Mouse (Mus musculus) hindbrain, embryonic 13.5 days (tissue): ENCODE measurements around the gene Lipa. TPM values are rescaled to one million over a fixed set of nuclear protein-coding genes. Genes with fewer than 3 reads are reported as not detected.

Source experiments
- ATAC-seq: fragments of 200-750 bp; cut with Nextera tagmentation; 2 replicates; pipeline ENCODE4 v1.8.0; 2017; ENCODE audit warnings: moderate TSS enrichment; ENCODE audit not compliant: low FRiP score
- H3K27ac ChIP-seq: fragments of 300-500 bp; sonication (generic); 2 replicates; pipeline ENCODE4 v1.5.1; 2015; ENCODE audit warnings: inconsistent platforms, mild to moderate bottlenecking, moderate library complexity
- H3K27me3 ChIP-seq: fragments of 300-500 bp; sonication (generic); 2 replicates; pipeline ENCODE4 v1.6.1; 2015; ENCODE audit warnings: mild to moderate bottlenecking, inconsistent platforms
- H3K36me3 ChIP-seq: fragments of 300-500 bp; sonication (generic); 2 replicates; pipeline ENCODE4 v1.6.1; 2015; ENCODE audit warnings: mild to moderate bottlenecking, inconsistent platforms
- H3K4me1 ChIP-seq: fragments of 300-500 bp; sonication (generic); replicated peaks from 2 replicates; pipeline ENCODE4 v1.6.1; 2015; ENCODE audit warnings: inconsistent platforms
- H3K4me2 ChIP-seq: fragments of 300-500 bp; sonication (generic); 2 replicates; pipeline ENCODE4 v1.6.1; 2015; ENCODE audit warnings: inconsistent platforms, mild to moderate bottlenecking, moderate library complexity
- H3K4me3 ChIP-seq: fragments of 300-500 bp; sonication (generic); 2 replicates; pipeline ENCODE4 v1.5.1; 2015; ENCODE audit warnings: mild to moderate bottlenecking, inconsistent platforms
- H3K9ac ChIP-seq: fragments of 300-500 bp; sonication (generic); 2 replicates; pipeline ENCODE4 v1.6.1; 2015; ENCODE audit warnings: mild to moderate bottlenecking, inconsistent platforms
- H3K9me3 ChIP-seq: fragments of 300-500 bp; sonication (generic); 2 replicates; pipeline ENCODE4 v1.6.1; 2016; ENCODE audit warnings: inconsistent platforms
- WGBS: fragments of 180-500 bp; shearing (Covaris S2); methylation state at CpG from one replicate; pipeline ENCODE4 v1.1.7; 2015; 5-methylcytosine and 5-hydroxymethylcytosine counted together
- polyA plus RNA-seq: library from polyadenylated mRNA; unstranded; fragments of >200 nt; fragmentation: Nextera tagmentation; extraction: Ambion mirVana; gene quantifications from 2 replicates; pipeline ENCODE4 v1.2.1, GENCODE M21; 2015

Lipa gene
- polyA plus RNA-seq, result 23.4 and 24.4 TPM in 2 replicates

DNA sequence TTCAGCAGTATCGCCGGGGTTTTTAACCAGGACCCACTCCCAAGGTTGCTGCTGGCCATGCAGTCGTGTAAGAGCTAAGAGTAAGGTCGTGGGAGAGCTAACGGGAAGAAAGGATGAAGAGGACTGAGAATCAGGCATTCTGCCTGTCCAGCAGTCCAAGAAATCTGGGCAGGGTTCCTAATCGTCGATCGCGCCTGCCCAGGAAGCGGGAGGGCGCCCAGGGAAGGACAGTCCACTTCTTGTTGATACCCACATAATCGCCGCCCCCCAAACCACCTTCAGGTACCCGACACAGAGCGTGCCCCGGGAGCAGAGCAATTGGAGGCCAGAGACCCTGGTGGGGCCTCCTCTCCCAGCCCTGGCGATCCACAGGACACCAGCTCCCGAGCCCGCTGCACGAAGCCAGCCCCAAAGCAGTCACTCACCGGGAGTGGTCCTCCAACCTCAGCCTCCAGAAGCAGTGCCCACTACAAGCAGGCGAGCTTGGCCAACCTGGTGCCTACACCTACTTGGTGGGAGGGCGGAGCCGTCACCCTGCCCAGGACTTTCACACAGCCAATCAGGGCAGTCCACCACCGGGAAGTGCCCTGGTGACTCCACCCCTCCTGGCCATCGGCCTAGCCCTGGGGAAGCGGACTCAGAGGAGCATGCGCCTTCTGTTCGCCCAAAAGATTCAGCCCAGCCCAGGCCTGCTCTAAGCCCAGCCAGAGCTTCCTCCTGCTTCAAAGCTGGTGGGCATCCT is at the start of gene Lipa:
Gene Lipa (minus strand): TSS at position 534 of the 742 bp plus-strand sequence.
- H3K4me2 ChIP-seq, result peak within 1 kb of the TSS; percentile 86
- peak within 1 kb of the TSS; percentile 67 for H3K4me3 ChIP-seq
- H3K27me3 ChIP-seq, result no peaks in the 10 kb centered on the region
- H3K4me1 ChIP-seq, result peaks cover 10% of the 10 kb centered on the region
- H3K27ac ChIP-seq, result peak within 1 kb of the TSS; percentile 74
- peak; percentile 100 for ATAC-seq
- H3K9me3 ChIP-seq, result no peaks in the 10 kb centered on the region
- H3K9ac ChIP-seq, result peak within 1 kb of the TSS; percentile 81
- WGBS, result 0% methylated on average over 29 of the region's 29 CpGs
- H3K36me3 ChIP-seq, result no peaks in the 10 kb centered on the region; the same call in 1 of the 2 replicates

DNA sequence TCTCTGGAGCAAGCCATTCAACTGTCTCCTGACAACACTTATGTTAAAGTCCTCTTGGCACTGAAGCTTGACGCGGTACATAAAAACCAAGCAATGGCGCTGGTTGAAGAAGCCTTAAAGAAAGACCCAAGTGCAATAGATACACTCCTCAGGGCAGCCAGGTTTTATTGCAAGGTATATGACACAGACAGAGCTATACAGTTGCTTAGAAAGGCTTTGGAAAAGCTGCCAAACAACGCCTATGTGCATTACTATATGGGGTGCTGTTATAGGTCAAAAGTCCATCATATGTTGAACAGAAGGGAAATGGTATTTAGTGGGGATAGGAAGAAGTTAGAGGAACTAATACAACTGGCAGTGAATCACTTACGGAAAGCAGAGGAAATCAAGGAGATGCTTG is 46.4 kb upstream of the Lipa start:
- H3K9ac ChIP-seq, result no peak overlapping the region
- no peak overlapping the region for H3K4me2 ChIP-seq
- no peaks in the 10 kb centered on the region for H3K36me3 ChIP-seq
- H3K27ac ChIP-seq, result no peak overlapping the region
- no peak for ATAC-seq
- no peaks in the 10 kb centered on the region for H3K9me3 ChIP-seq
- no peaks in the 10 kb centered on the region for H3K27me3 ChIP-seq
- H3K4me3 ChIP-seq, result no peak overlapping the region
- WGBS, result 93% methylated on average over 5 of the region's 5 CpGs
- H3K4me1 ChIP-seq, result 0 out of 2 replicates have a peak, but pooled peaks cover 6% of the 10 kb centered on the region

DNA sequence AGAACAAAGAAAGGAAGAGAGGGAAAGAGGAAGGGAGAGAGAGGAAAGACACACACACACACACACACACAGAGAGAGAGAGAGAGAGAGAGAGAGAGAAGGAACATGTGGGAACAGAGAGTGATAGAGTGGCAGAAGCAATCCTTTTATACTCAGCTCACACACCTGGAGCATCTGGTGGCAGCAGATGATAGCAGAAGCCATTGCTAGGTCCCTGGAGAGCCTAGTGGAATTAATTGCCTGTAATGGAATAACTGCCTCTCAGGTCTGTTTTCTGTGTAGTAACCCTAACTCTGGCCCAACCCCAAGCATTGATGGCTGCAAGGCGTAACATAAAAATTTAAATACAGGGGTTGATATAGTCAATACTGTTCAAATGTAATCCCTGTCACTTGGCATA is 43.8 kb upstream of the Lipa start:
- H3K9ac ChIP-seq, result no peak overlapping the region
- H3K27ac ChIP-seq, result no peak overlapping the region
- H3K9me3 ChIP-seq, result no peaks in the 10 kb centered on the region
- no peaks in the 10 kb centered on the region for H3K36me3 ChIP-seq
- H3K27me3 ChIP-seq, result no peaks in the 10 kb centered on the region
- H3K4me3 ChIP-seq, result no peak overlapping the region
- H3K4me1 ChIP-seq, result 0 out of 2 replicates have a peak, but pooled peaks cover 6% of the 10 kb centered on the region
- 74% methylated on average over 1 of the region's 1 CpGs for WGBS
- no peak overlapping the region for H3K4me2 ChIP-seq
- ATAC-seq, result peak; percentile 74

DNA sequence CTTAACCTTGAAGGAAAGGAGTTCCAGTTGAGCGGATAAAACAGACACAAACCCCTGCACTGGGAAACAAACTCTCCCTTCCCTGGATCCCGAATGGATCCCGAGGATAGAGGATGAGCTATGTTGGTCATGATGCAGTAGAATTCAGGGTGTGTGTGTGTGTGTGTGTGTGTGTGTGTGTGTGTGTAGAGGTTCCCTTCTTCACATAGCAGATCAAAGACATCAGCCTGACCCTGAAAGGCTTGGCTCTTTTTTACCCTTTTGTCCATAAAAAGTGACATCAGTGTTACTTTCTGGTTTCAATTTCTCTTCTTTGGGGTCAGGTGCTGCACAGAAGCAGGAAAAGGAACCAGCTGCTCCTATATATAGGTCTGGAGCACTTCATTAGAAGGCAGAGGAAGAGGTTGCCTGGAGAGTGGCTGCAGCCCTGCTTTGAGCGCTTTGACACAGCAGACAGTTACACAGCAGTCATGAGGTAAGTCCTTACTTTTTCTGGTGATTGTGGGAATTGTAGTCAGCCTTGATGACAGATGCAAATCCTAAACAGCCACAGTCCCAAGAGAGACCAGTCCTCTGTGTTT is 42.7 kb upstream of the Lipa start:
- Histone ChIP-seq H3K4me1 (0 out of 2 replicates have a peak, but pooled peaks cover 6% of the 10 kb centered on the region), H3K4me3 (no peak overlapping the region), H3K4me2 (no peak overlapping the region), H3K9me3 (no peaks in the 10 kb centered on the region), H3K36me3 (no peaks in the 10 kb centered on the region), H3K9ac (no peak overlapping the region), H3K27ac (no peak overlapping the region), H3K27me3 (no peaks in the 10 kb centered on the region)
- WGBS, result 70% methylated on average over 4 of the region's 4 CpGs
- no peak for ATAC-seq

DNA sequence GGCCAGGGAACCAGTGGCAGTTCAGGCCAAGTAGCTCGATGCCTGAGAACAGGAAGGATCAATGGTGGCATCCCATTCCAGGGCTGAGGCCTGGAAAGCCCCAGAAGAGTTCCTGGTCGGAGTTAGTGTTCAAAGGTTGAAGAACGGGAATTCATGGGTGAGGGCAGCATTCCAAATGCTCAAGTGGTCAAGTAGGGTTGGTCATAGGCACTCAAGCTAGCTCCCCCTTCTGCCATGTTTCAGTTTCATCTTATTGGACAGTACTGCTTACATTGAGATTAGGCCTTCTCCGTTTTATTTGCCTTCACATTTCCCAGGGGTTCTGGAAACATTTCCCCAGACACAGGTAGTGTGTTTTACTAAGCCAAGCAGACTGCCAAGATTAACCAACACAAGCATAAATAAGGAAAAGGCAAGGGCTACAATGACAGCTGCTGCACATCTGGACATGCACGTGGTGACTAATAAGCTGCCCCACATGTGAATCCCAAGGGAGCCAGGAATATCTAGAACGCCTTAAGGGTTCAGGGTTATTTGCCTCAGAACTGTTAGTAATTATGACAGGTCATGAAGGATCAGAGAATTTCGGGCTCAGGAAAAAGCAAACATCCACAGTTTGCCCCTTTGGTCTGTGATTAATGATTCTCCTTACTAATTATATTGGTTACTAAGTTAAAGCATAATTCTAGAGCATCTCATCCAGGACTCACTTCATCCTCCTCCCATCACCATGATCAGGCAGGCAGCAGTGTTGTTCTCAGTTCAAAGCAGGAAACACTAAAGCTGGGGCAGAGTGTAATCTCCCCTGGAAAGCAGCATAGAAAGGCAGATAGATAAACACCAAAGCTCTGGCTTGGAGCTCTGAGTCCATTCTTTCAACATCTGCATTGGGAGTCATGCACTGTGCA is 42.0 kb upstream of the Lipa start:
- Histone ChIP-seq H3K4me3 (no peak overlapping the region), H3K4me1 (0 out of 2 replicates have a peak, but pooled peaks cover 6% of the 10 kb centered on the region), H3K27me3 (no peaks in the 10 kb centered on the region), H3K27ac (no peak overlapping the region), H3K36me3 (no peaks in the 10 kb centered on the region), H3K4me2 (no peak overlapping the region), H3K9ac (no peak overlapping the region), H3K9me3 (no peaks in the 10 kb centered on the region)
- no peak for ATAC-seq
- WGBS, result 74% methylated on average over 7 of the region's 7 CpGs

DNA sequence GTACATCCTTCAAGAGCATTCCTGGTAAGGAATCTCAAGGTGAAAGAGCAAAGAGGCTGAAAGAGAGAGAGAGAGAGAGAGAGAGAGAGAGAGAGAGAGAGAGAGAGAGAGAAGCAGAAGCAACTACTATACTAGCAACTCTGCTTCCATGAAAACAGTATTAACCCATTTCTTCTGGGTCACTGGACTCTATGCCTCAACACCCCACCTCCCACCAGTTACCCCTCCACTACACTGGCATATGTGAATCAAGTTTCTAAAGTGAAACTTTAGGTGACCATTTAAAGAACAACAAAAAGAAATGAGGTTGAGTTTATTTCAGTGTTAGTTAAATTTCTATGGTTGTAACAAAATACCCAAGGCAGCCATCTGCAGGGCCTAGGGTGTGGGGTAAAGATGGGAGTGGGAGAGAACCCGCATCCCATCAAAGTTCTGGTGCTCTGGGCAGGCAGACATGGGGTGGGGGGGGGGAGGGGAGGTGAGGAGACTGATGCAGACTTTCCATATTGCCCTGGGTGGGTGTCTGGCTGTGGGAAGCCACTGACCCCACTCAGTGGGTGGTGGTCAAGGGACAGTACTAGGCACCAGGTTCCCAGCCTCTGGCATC is 39.0 kb upstream of the Lipa start:
- Histone ChIP-seq H3K4me3 (no peak overlapping the region), H3K9me3 (no peaks in the 10 kb centered on the region), H3K27ac (no peak overlapping the region), H3K4me2 (no peak overlapping the region), H3K36me3 (no peaks in the 10 kb centered on the region), H3K4me1 (0 out of 2 replicates have a peak, but pooled peaks cover 6% of the 10 kb centered on the region), H3K9ac (no peak overlapping the region), H3K27me3 (no peaks in the 10 kb centered on the region)
- ATAC-seq, result no peak
- 71% methylated on average over 1 of the region's 1 CpGs for WGBS

DNA sequence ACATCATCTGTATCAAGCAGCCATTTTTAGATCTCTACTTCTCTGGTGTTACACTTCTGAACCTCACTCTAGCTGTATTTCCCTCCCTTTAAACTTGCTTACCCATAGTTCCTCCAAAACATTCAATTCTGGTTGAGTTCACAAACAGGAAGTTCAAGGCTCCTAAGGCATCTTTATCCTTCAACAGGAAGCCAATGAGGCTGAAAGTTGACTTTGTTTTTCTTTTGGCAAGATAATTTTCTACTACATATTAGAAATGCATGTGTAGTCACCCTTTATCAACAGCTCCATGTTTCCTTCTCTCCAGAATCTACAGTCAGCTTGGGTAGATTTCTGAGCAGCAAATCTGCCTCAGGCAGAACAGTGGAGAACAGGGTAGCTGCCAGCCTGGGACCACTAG is 35.3 kb upstream of the Lipa start:
- no peaks in the 10 kb centered on the region for H3K27me3 ChIP-seq
- H3K4me1 ChIP-seq, result no peaks in the 10 kb centered on the region
- no peak overlapping the region for H3K4me2 ChIP-seq
- no peak for ATAC-seq
- H3K36me3 ChIP-seq, result no peaks in the 10 kb centered on the region
- H3K9ac ChIP-seq, result no peak overlapping the region
- no peak overlapping the region for H3K27ac ChIP-seq
- H3K9me3 ChIP-seq, result no peaks in the 10 kb centered on the region
- H3K4me3 ChIP-seq, result no peak overlapping the region

DNA sequence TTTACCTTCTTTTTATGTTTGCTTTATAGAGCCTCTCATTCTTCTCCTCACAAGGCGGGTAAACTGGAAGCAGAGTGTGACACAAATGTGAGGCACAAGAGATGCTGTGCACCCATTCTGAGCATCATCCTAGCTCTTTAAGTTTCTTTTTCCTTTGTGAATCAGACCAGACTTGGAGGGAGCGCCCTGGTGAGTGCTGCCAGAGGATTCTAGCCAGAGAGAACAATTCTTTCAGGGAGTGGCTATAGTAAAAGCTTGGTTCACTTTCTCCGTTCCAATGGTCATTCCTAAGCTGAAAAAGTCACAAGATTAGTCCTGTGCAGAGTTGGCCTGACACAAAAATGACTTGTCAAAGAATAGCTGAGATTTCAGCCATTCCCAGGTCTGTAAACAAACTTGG is 29.3 kb upstream of the Lipa start:
- no peak for ATAC-seq
- Histone ChIP-seq H3K4me3 (no peak overlapping the region), H3K9ac (no peak overlapping the region), H3K4me2 (no peak overlapping the region), H3K4me1 (0 out of 2 replicates have a peak, but pooled peaks cover 4% of the 10 kb centered on the region), H3K27me3 (no peaks in the 10 kb centered on the region), H3K36me3 (no peaks in the 10 kb centered on the region), H3K27ac (no peak overlapping the region), H3K9me3 (no peaks in the 10 kb centered on the region)
- WGBS, result 87% methylated on average over 3 of the region's 3 CpGs

DNA sequence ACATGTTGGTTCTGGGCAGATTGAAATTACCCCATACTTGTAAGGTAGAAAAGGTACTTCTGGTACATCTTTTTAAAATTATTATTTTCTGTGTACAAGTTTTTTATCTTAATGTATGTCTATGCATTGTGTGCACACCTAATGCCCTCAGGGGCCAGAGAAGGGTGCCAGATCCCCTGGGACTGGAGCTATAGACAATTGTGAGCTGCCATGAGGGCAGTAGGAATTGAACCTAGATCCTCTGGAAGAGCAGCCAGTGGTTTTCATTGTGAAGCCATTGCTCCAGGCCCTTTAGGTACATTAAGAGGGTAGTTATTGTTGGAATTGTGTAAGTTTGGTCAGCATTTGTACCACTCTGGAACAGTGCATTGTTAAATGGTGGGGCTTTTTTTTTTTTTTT is 26.8 kb upstream of the Lipa start:
- Histone ChIP-seq H3K4me1 (peaks cover 9% of the 10 kb centered on the region; the same call in 1 of the 2 replicates), H3K9me3 (no peaks in the 10 kb centered on the region), H3K4me2 (no peak overlapping the region), H3K4me3 (no peak overlapping the region), H3K9ac (no peak overlapping the region), H3K27me3 (no peaks in the 10 kb centered on the region), H3K36me3 (no peaks in the 10 kb centered on the region), H3K27ac (no peak overlapping the region)
- no peak for ATAC-seq

DNA sequence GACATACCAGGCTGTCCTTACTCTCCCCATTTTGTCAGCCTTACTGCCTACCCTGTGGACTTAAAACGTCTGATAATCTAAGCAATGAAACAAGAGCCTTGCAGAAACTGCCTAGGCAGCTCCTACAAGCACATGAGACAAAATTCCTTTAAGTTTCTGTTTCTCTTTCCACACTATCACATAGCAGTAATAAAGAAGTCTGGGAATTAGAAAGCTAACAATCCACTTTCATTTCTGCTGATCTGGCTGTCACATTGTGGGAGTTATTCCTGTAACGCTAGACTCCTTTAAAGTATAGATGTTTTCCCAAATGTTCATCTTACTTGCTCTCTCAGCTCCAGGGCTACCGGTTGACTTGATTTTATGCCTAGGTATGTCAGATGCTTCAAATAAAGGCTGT is 26.2 kb upstream of the Lipa start:
- no peak overlapping the region for H3K4me3 ChIP-seq
- H3K4me2 ChIP-seq, result no peak overlapping the region
- 80% methylated on average over 3 of the region's 3 CpGs for WGBS
- H3K27ac ChIP-seq, result no peak overlapping the region
- H3K9me3 ChIP-seq, result no peaks in the 10 kb centered on the region
- peaks cover 9% of the 10 kb centered on the region; the same call in 1 of the 2 replicates for H3K4me1 ChIP-seq
- H3K36me3 ChIP-seq, result no peaks in the 10 kb centered on the region
- ATAC-seq, result no peak
- H3K9ac ChIP-seq, result no peak overlapping the region
- H3K27me3 ChIP-seq, result no peaks in the 10 kb centered on the region

DNA sequence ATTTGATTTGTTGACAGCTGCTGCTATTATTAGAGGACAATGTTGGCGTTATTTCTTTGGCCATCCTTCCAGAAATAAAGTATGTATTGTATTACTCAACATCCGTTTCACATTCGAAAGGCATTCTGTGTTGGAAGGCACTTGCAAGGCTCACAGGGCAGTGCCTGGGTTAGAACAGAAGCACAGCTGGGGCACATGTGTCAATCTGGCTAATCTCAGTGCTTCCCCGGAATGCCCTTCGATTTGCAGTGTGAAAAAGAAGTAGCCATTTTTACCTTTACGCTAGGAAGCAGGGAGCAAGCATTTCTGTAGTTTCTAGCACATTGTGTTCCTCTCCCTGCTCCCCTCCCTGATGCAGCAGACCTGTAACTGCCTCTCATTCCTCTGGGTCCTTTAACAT is 25.7 kb upstream of the Lipa start:
- no peaks in the 10 kb centered on the region for H3K36me3 ChIP-seq
- no peaks in the 10 kb centered on the region for H3K27me3 ChIP-seq
- no peak for ATAC-seq
- H3K27ac ChIP-seq, result no peak overlapping the region
- H3K4me1 ChIP-seq, result peaks cover 9% of the 10 kb centered on the region; the same call in 1 of the 2 replicates
- no peak overlapping the region for H3K9ac ChIP-seq
- H3K9me3 ChIP-seq, result no peaks in the 10 kb centered on the region
- 70% methylated on average over 6 of the region's 6 CpGs for WGBS
- no peak overlapping the region for H3K4me3 ChIP-seq
- no peak overlapping the region for H3K4me2 ChIP-seq

DNA sequence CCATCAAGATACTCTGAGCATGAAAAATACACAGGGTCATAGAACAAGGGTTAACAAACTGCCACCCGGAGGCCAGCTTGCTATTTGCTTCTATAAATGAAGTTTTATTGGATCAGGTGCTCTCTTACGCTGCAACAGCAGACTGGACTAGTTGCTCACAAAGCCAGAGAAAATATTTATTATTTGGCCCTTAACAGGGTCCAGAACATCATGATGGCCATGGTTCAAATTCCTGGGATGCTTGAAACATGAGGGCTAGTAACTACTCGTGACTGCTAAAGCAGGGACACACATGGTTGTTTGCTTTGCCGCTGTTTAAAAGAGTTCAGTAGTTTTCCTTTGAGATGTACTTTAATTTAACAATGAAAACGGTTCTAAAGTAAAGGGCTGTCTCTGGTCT is 24.7 kb upstream of the Lipa start:
- Histone ChIP-seq H3K9me3 (no peaks in the 10 kb centered on the region), H3K4me2 (no peak overlapping the region), H3K9ac (no peak overlapping the region), H3K4me3 (no peak overlapping the region), H3K4me1 (peaks cover 9% of the 10 kb centered on the region; the same call in 1 of the 2 replicates), H3K36me3 (no peaks in the 10 kb centered on the region), H3K27ac (no peak overlapping the region), H3K27me3 (no peaks in the 10 kb centered on the region)
- WGBS, result 72% methylated on average over 5 of the region's 5 CpGs
- no peak for ATAC-seq
